Mouse (Mus musculus) E14TG2a.4 (cell line): ENCODE measurements around the gene Gps2.

Experiments
- CTCF ChIP-seq: conservative IDR thresholded peaks from 2 replicates; pipeline ENCODE4 v1.5.1; 2014; ENCODE audit warnings: low read length
- POU5F1 ChIP-seq: IDR thresholded peaks from 2 replicates; pipeline ENCODE4 v1.6.1; 2014; ENCODE audit warnings: low read length, borderline replicate concordance

- TF ChIP-seq POU5F1 (no peak), CTCF (no peak)
These were observed 18.1 kb downstream of the Gps2 start for GRCm38 (mm10) chr11:69931769-69932168.
